Mouse (Mus musculus) spleen, adult 12 weeks (tissue): ENCODE data around the gene Neurod1.

Experiments used
- DNase-seq: peaks from one replicate; pipeline ENCODE4 v3.0.0; 2022; ENCODE audit warnings: low spot score

The Neurod1 gene

DNA sequence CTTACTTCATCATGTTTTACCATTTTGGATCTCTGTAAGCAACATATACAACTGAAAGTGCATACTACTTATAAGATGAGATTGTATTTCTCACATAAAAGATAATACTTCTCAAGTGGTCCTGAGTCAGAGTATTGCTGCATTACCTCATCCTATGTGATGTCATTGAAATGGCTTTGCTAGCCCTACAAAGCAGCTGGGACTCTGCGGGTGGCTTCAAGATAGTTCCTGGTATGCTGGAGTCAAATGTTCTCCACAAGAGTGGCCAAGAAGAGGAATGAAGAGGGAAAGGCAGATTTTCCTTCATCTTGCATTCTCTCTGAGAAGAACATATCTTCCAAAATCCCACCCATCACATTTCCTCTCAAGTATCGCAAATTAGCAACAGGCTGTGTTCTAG lies 13.2 kb downstream of the Neurod1 start:
- no peak for DNase-seq

GRCm38 (mm10) chr2:79442906-79443305 lies 13.6 kb downstream of the Neurod1 start:
- no peak for DNase-seq

- no peak for DNase-seq
Observed at GRCm38 (mm10) chr2:79442227-79442626, 14.3 kb downstream of the Neurod1 start.

DNA sequence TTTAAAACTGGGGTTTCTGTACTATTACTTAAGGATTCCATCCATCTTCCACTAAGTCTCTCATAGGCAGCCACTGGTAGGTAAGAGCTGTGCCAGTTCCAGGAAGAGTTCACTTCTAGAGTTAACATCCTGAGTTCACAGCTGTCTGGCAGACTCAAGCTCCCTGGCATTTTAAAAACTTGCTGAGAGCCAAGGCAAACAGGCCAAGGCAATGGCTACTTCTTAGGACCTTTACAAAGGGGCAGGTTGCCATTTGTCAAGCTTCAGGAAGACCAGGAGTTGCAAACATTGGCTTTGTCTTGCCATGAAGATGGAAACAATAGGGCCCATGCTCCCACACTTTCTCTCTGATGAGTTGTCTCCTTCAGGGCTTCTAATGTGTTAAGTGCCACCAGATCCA lies 26.5 kb downstream of the Neurod1 start:
- DNase-seq: no peak

GRCm38 (mm10) chr2:79429650-79430049 lies 26.9 kb downstream of the Neurod1 start:
- no peak for DNase-seq

DNA sequence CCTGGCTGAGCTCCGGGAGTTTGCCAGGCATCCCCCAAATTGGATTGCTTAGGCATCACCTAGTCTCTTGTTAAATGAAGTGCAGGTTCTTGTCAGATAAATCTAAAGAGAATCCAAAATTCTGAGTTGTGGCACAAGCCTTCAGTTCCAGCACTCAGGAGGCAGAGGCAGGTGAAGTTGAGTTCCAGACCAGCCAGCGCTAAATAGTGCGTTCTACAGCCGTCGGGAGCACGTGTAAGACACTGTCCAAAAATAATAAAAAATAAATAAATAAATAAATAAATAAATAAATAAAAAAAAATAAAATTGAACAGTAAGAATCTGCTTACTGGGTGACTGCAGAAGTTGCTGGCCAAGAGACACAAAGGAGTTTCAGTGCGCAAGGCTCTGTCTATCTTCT lies 27.4 kb downstream of the Neurod1 start:
- DNase-seq: no peak

- no peak for DNase-seq
Observed at GRCm38 (mm10) chr2:79428569-79429104, 27.9 kb downstream of the Neurod1 start.

- DNase-seq: no peak
Observed at GRCm38 (mm10) chr2:79428022-79428421, 28.5 kb downstream of the Neurod1 start.

DNA sequence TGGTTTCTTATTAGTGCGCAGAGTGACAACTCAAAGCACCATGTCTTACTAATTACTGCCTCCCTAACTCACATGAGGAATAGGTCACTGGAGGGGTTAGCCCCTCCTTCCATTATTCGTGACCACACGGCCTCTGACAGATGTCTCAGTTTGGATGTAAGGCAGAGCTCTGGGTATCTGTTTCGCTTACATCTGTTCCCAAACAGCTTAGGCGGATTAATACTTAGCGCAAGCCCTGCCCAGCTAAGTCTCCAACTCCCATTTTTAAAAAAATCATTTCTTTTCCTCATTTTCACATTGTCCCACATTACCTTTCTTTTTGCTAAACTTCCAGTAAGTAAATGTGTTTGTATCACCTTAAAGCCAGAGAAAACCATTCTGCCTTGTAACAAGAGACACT lies 34.9 kb downstream of the Neurod1 start:
- DNase-seq: no peak

DNA sequence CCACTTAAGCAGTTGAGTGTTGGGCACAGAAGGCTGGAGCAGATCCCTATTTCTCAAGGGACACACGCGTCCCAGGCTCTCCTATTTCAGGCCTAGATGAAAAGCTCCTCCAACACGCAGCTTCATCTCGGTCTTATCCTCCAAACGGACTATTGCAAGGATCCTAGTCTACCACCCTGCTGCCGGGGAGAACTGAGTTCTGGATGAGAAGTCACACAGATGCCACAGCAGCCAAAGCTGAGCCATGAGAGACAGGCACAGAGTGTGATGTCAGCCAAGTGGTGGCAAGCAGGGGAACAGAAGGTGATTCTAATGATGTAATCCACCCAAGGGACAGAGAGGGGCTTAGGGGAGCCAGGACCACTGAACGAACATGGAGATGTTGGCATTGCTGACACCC lies 42.0 kb downstream of the Neurod1 start:
- no peak for DNase-seq

- no peak for DNase-seq
Observed at GRCm38 (mm10) chr2:79410903-79411255, 45.7 kb downstream of the Neurod1 start.

DNA sequence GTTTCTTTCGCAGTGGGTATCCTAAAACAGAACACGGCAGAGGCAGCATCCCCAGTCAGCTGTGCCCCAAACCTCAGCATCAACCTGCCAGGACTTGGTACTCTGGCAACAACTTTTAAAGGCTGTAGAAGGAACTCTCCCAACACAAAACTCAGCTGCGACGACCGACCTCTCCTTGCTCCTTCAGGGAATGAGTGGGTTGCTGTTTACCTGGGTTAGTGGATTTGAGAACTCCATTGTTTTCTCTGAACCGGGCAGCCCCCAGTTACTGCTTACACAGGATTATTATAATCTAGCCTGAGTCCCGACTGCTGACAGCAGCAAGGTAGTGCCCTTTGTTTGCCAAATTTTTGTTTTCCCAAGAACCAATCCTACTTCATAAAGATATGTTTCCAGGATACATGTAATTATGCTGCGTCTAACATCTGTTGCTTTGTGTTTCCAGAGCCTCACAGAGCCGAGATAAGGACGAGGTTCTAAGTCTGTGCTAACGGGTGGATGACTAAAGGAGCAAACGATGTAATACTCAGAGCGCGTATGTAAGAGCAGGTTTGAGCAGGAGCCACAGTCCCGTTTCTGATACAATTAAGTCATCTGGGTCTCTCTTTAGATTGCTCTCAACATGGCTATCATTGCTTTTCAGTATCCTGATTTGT lies 46.2 kb downstream of the Neurod1 start:
- DNase-seq: no peak

DNA sequence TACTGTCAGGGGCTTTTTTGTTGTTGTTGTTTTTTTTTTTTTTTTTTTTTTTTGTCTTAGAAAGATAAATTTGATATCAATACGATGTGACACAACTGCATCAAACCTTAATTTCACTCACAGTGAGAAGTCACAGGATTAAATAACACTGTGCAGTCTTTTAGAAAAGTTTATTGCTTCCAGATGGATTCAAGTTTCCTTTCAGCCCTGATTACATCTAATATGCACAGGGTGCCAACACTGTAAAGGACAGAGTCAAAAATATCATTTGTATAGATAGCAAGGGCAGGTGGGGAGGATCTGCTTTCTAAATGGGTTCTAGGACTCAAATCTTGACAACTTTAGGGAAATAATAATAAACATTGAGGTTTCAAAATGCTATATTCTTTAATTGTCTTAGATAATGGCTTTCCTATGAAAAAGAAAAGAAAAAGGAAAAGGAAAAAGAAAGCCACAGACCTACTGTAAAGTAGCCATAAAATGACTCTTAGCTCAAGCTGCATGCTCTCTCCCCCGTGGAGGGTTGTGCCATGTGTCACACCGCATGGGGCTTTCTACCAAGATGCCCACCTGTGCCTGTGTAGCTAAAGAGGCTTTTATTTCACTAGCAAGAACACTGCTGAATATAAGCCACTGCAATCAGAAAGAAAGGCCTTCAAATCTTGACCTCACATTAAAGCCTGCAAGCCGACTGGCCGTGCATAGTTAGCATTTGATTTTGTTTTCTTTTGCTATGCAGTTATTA lies 50.7 kb downstream of the Neurod1 start:
- no peak for DNase-seq
